Mouse (Mus musculus): ENCODE measurements around the gene Rps6kb1. TPM values are rescaled to one million over a fixed set of nuclear protein-coding genes. Genes with fewer than 3 reads are reported as not detected.

Gene Rps6kb1
- polyA plus RNA-seq, 1 experiment from 2014 or later = 54.1 TPM

GRCm38 (mm10) chr11:86587830-86588229 lies 43.2 kb upstream of the Rps6kb1 start:
- H3K4me1 ChIP-seq (ENCODE audit: control insufficient read depth, insufficient read depth, low read length) = peaks cover 8% of the 10 kb centered on the region; the same call in 1 of the 2 replicates
- no peak overlapping the region for H3K4me2 ChIP-seq
- DNase-seq (ENCODE audit: low spot score, missing footprints) = no peak
- ATAC-seq (ENCODE audit: low FRiP score) = no peak
- no peaks in the 10 kb centered on the region for H3K36me3 ChIP-seq (ENCODE audit: control insufficient read depth, insufficient read depth, low read length)
- no peak overlapping the region for H3K27ac ChIP-seq (ENCODE audit: low read depth, low read length)
- no peak overlapping the region for H3K9ac ChIP-seq (ENCODE audit: low read length)
- no peaks in the 10 kb centered on the region for H3K27me3 ChIP-seq (ENCODE audit: control insufficient read depth, insufficient read depth, low read length)
- no peaks in the 10 kb centered on the region for H3K9me3 ChIP-seq (ENCODE audit: control insufficient read depth, low read length)
- 53% methylated on average over 7 of the region's 7 CpGs for WGBS
- no peak overlapping the region for H3K4me3 ChIP-seq (ENCODE audit: low read depth, low read length)

- Histone ChIP-seq H3K36me3 (ENCODE audit: control insufficient read depth, insufficient read depth, low read length) (no peaks in the 10 kb centered on the region), H3K4me2 (no peak overlapping the region; the same call in 1 of the 2 replicates), H3K9me3 (ENCODE audit: control insufficient read depth, low read length) (no peaks in the 10 kb centered on the region), H3K4me1 (ENCODE audit: control insufficient read depth, insufficient read depth, low read length) (peaks cover 8% of the 10 kb centered on the region; the same call in 1 of the 2 replicates), H3K4me3 (ENCODE audit: low read depth, low read length) (no peak overlapping the region), H3K27me3 (ENCODE audit: control insufficient read depth, insufficient read depth, low read length) (no peaks in the 10 kb centered on the region), H3K9ac (ENCODE audit: low read length) (no peak overlapping the region), H3K27ac (ENCODE audit: low read depth, low read length) (no peak overlapping the region)
- WGBS = 15% methylated on average over 15 of the region's 15 CpGs
- ATAC-seq (ENCODE audit: low FRiP score) (no peak), DNase-seq (ENCODE audit: low spot score, missing footprints) (no peak)
These were observed 42.5 kb upstream of the Rps6kb1 start for GRCm38 (mm10) chr11:86586868-86587792.

- Histone ChIP-seq H3K36me3 (ENCODE audit: control insufficient read depth, insufficient read depth, low read length) (no peaks in the 10 kb centered on the region), H3K4me3 (ENCODE audit: low read depth, low read length) (no peak overlapping the region), H3K27ac (ENCODE audit: low read depth, low read length) (no peak overlapping the region), H3K9ac (ENCODE audit: low read length) (no peak overlapping the region), H3K27me3 (ENCODE audit: control insufficient read depth, insufficient read depth, low read length) (no peaks in the 10 kb centered on the region), H3K4me1 (ENCODE audit: control insufficient read depth, insufficient read depth, low read length) (peaks cover 8% of the 10 kb centered on the region; the same call in 1 of the 2 replicates), H3K4me2 (no peak overlapping the region; the same call in 1 of the 2 replicates), H3K9me3 (ENCODE audit: control insufficient read depth, low read length) (no peaks in the 10 kb centered on the region)
- 21% methylated on average over 12 of the region's 12 CpGs for WGBS
- no peak for DNase-seq (ENCODE audit: low spot score, missing footprints)
- ATAC-seq (ENCODE audit: low FRiP score) = no peak
These were observed 41.7 kb upstream of the Rps6kb1 start for GRCm38 (mm10) chr11:86586177-86586867.

GRCm38 (mm10) chr11:86585598-86585984 lies 41.0 kb upstream of the Rps6kb1 start:
- Histone ChIP-seq H3K27ac (ENCODE audit: low read depth, low read length) (no peak overlapping the region), H3K4me3 (ENCODE audit: low read depth, low read length) (no peak overlapping the region), H3K9me3 (ENCODE audit: control insufficient read depth, low read length) (no peaks in the 10 kb centered on the region), H3K36me3 (ENCODE audit: control insufficient read depth, insufficient read depth, low read length) (no peaks in the 10 kb centered on the region), H3K9ac (ENCODE audit: low read length) (no peak overlapping the region), H3K27me3 (ENCODE audit: control insufficient read depth, insufficient read depth, low read length) (no peaks in the 10 kb centered on the region), H3K4me2 (no peak overlapping the region), H3K4me1 (ENCODE audit: control insufficient read depth, insufficient read depth, low read length) (peaks cover 8% of the 10 kb centered on the region; the same call in 1 of the 2 replicates)
- ATAC-seq (ENCODE audit: low FRiP score) = no peak
- no peak for DNase-seq (ENCODE audit: low spot score, missing footprints)
- 47% methylated on average over 3 of the region's 3 CpGs for WGBS

GRCm38 (mm10) chr11:86584898-86585597 lies 40.4 kb upstream of the Rps6kb1 start:
- H3K4me3 ChIP-seq (ENCODE audit: low read depth, low read length) = no peak overlapping the region
- no peaks in the 10 kb centered on the region for H3K27me3 ChIP-seq (ENCODE audit: control insufficient read depth, insufficient read depth, low read length)
- no peaks in the 10 kb centered on the region for H3K36me3 ChIP-seq (ENCODE audit: control insufficient read depth, insufficient read depth, low read length)
- H3K9ac ChIP-seq (ENCODE audit: low read length) = no peak overlapping the region
- peaks cover 8% of the 10 kb centered on the region; the same call in 1 of the 2 replicates for H3K4me1 ChIP-seq (ENCODE audit: control insufficient read depth, insufficient read depth, low read length)
- ATAC-seq (ENCODE audit: low FRiP score) (no peak), DNase-seq (ENCODE audit: low spot score, missing footprints) (no peak)
- no peak overlapping the region for H3K27ac ChIP-seq (ENCODE audit: low read depth, low read length)
- no peak overlapping the region for H3K4me2 ChIP-seq
- WGBS = 60% methylated on average over 7 of the region's 7 CpGs
- no peaks in the 10 kb centered on the region for H3K9me3 ChIP-seq (ENCODE audit: control insufficient read depth, low read length)

- WGBS = 88% methylated on average over 14 of the region's 14 CpGs
- H3K36me3 ChIP-seq (ENCODE audit: control insufficient read depth, insufficient read depth, low read length) = no peaks in the 10 kb centered on the region
- H3K4me1 ChIP-seq (ENCODE audit: control insufficient read depth, insufficient read depth, low read length) = peaks cover 8% of the 10 kb centered on the region; the same call in 1 of the 2 replicates
- no peaks in the 10 kb centered on the region for H3K27me3 ChIP-seq (ENCODE audit: control insufficient read depth, insufficient read depth, low read length)
- no peaks in the 10 kb centered on the region for H3K9me3 ChIP-seq (ENCODE audit: control insufficient read depth, low read length)
- no peak overlapping the region for H3K27ac ChIP-seq (ENCODE audit: low read depth, low read length)
- no peak overlapping the region for H3K4me2 ChIP-seq
- ATAC-seq (ENCODE audit: low FRiP score) (no peak), DNase-seq (ENCODE audit: low spot score, missing footprints) (no peak)
- no peak overlapping the region for H3K4me3 ChIP-seq (ENCODE audit: low read depth, low read length)
- H3K9ac ChIP-seq (ENCODE audit: low read length) = no peak overlapping the region
These were observed 39.6 kb upstream of the Rps6kb1 start for GRCm38 (mm10) chr11:86583990-86584897.

- H3K4me3 ChIP-seq (ENCODE audit: low read depth, low read length) = no peak overlapping the region
- H3K27me3 ChIP-seq (ENCODE audit: control insufficient read depth, insufficient read depth, low read length) = no peaks in the 10 kb centered on the region
- WGBS = 91% methylated on average over 3 of the region's 3 CpGs
- H3K9ac ChIP-seq (ENCODE audit: low read length) = no peak overlapping the region
- no peak for DNase-seq (ENCODE audit: low spot score, missing footprints)
- no peaks in the 10 kb centered on the region for H3K36me3 ChIP-seq (ENCODE audit: control insufficient read depth, insufficient read depth, low read length)
- no peak overlapping the region for H3K27ac ChIP-seq (ENCODE audit: low read depth, low read length)
- no peak overlapping the region for H3K4me2 ChIP-seq
- peaks cover 8% of the 10 kb centered on the region; the same call in 1 of the 2 replicates for H3K4me1 ChIP-seq (ENCODE audit: control insufficient read depth, insufficient read depth, low read length)
- ATAC-seq (ENCODE audit: low FRiP score) = no peak
- no peaks in the 10 kb centered on the region for H3K9me3 ChIP-seq (ENCODE audit: control insufficient read depth, low read length)
These were observed 38.8 kb upstream of the Rps6kb1 start for GRCm38 (mm10) chr11:86583313-86583825.

All from midbrain, embryonic 11.5 days (tissue).